Mouse (Mus musculus) lung, postnatal 0 days (tissue): Measurements from ENCODE around the gene Cux1. TPM values are rescaled to one million over a fixed set of nuclear protein-coding genes. Genes with fewer than 3 reads are reported as not detected.

Source experiments
- ATAC-seq: fragments of 200-750 bp; cut with Nextera tagmentation; 2 replicates; pipeline ENCODE4 v1.8.0; 2017; ENCODE audit warnings: moderate library complexity
- DNase-seq: peaks from one replicate; pipeline ENCODE4 v3.0.0-alpha.2; 2016; ENCODE audit warnings: low spot score
- H3K27ac ChIP-seq: fragments of 300-500 bp; sonication (generic); 2 replicates; pipeline ENCODE4 v1.5.1; 2014; ENCODE audit warnings: antibody characterized with exemption, mild to moderate bottlenecking, low read length, mixed read lengths
- H3K27me3 ChIP-seq: fragments of 300-500 bp; sonication (generic); replicated peaks from 2 replicates; pipeline ENCODE4 v1.6.1; 2014; ENCODE audit warnings: low read length, mixed read lengths; ENCODE audit not compliant: insufficient read depth
- H3K36me3 ChIP-seq: fragments of 300-500 bp; sonication (generic); 2 replicates; pipeline ENCODE4 v1.6.1; 2014; ENCODE audit warnings: low read length, mixed read lengths; ENCODE audit not compliant: insufficient read depth
- H3K4me1 ChIP-seq: fragments of 300-500 bp; sonication (generic); 2 replicates; pipeline ENCODE4 v1.6.1; 2014; ENCODE audit warnings: antibody characterized with exemption, low read depth, low read length, mixed read lengths; ENCODE audit not compliant: insufficient read depth
- H3K4me2 ChIP-seq: fragments of 300-500 bp; sonication (generic); replicated peaks from 2 replicates; pipeline ENCODE4 v1.6.1; 2014; ENCODE audit warnings: low read depth, mild to moderate bottlenecking, low read length, moderate library complexity, mixed read lengths
- H3K4me3 ChIP-seq: fragments of 300-500 bp; sonication (generic); 2 replicates; pipeline ENCODE4 v1.5.1; 2014; ENCODE audit warnings: low read depth, low read length
- H3K9ac ChIP-seq: fragments of 300-500 bp; sonication (generic); replicated peaks from 2 replicates; pipeline ENCODE4 v1.6.1; 2014; ENCODE audit warnings: low read depth, mild to moderate bottlenecking
- H3K9me3 ChIP-seq: fragments of 300-500 bp; sonication (generic); 2 replicates; pipeline ENCODE4 v1.6.1; 2016; ENCODE audit warnings: low read length, mixed read lengths
- CTCF ChIP-seq: IDR thresholded peaks from 2 replicates; pipeline ENCODE4 v1.5.1; 2016; ENCODE audit warnings: antibody characterized with exemption, mild to moderate bottlenecking
- EP300 ChIP-seq: IDR thresholded peaks from 2 replicates; pipeline ENCODE4 v1.6.1; 2016; ENCODE audit warnings: antibody characterized with exemption, mild to moderate bottlenecking, control low read depth
- WGBS: fragments of 180-500 bp; shearing (Covaris S2); extraction: QIAGEN DNeasy Blood & Tissue Kit; methylation state at CpG from one replicate; pipeline ENCODE4 v1.1.7; 2014; 5-methylcytosine and 5-hydroxymethylcytosine counted together
- polyA plus RNA-seq: library from polyadenylated mRNA; unstranded; fragments of >200 nt; fragmentation: Nextera tagmentation; extraction: Ambion mirVana; gene quantifications from 2 replicates; pipeline ENCODE4 v1.2.1, GENCODE M21; 2015

Gene Cux1
- polyA plus RNA-seq, 1 experiment from 2014 or later: 68.5 TPM

DNA sequence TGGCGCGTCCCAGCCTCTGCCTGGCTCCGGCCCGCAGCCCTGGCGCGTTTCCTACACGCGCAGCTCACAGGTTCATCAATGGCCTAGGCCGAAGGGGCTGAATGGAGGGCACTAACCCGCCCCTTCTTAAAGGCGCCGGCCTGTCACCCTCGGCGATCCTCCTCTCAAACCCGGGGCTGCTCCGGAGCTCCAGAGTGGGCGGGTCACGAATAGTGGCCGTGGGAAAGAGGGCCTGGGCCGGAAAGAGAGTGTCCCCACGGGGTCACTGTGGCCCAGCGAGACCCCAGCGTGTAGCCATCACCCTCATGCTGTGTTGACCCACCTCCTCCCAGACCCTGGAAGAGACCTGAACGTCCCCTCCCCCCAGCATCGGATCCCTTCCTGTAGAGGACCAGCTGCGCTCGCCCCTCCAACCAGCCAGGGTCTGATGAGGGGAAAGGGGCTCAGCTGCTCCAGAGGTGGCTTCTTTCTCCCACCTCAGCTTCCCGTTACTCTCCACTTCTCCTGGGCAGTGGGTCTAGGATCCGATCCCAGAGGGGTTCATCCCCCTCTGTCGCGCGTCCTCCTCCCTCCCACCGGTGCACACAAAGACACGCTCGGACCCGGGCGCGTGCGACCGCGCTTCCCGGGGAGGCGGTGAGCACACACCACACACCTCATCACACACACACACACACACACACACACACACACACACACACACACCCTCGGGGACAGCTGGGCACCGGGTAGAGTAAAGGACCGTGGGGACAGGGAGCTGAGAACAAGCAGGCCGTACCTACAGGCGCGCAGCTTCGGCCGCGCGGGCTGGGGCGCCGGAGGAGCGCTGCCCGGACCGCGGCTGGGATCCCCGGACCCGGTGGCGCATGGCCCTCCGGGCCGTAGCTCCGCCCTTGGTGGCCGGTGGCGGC, 323.2 kb downstream of the Cux1 start:
- Histone ChIP-seq H3K9me3 (no peaks in the 10 kb centered on the region), H3K36me3 (no peaks in the 10 kb centered on the region), H3K4me3 (peak overlapping the region; percentile 65), H3K4me1 (peaks cover 7% of the 10 kb centered on the region), H3K27me3 (no peaks in the 10 kb centered on the region), H3K9ac (peak overlapping the region; percentile 29), H3K4me2 (peak overlapping the region; percentile 94), H3K27ac (no peak overlapping the region)
- WGBS: 2% methylated on average over 52 of the region's 67 CpGs
- TF ChIP-seq EP300: no peak
- TF ChIP-seq CTCF: no peak
- DNase-seq: no peak
- ATAC-seq: peak; percentile 59

DNA sequence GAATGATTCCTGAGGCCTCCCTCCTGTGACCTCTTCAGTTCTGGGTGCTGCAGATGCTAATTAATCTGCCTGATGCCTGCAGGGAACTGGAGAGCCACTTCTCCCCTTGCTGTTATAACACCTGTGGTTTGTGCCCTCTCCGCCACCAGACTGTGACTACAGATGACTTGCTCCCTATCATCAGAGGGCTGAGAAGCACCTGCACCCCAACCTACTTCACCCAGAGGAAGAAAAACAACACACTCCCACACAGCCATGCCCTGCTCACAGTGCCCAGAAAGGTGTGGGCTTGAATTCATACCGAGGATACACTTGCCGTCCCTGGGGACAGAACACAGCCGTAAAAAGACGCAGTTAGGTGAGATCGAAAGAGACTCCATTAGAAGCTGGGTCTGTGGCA, 326.1 kb downstream of the Cux1 start:
- 88% methylated on average over 6 of the region's 6 CpGs for WGBS
- no peaks in the 10 kb centered on the region for H3K27me3 ChIP-seq

DNA sequence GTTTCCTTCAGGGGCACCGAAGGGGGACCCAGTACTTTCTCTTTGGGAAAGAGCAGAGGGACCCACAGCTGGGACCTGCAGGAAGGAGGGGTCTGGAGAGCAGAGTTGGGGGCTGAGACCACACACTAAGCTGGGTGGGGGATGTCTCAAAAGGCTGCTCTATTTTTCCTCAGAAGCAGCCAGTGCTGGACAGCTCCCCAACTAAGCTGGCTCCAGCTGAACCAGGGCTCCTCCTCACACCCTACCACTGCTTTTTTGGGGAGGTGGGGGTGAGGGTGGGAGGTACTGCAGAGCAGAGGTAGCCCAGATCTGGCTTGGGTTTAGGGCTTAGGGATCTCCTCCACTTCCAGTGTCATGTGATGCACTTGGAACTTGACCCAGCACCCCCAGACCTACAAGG, 326.9 kb downstream of the Cux1 start:
- Histone ChIP-seq H3K27me3 (no peaks in the 10 kb centered on the region), H3K9ac (no peak overlapping the region), H3K4me2 (no peak overlapping the region), H3K4me1 (peaks cover 7% of the 10 kb centered on the region), H3K36me3 (no peaks in the 10 kb centered on the region), H3K4me3 (no peak overlapping the region), H3K9me3 (no peaks in the 10 kb centered on the region), H3K27ac (no peak overlapping the region)
- 57% methylated on average over 1 of the region's 1 CpGs for WGBS
- TF ChIP-seq CTCF (no peak), EP300 (no peak)
- ATAC-seq (no peak), DNase-seq (no peak)

More for the DNA sequence above, 326.1 kb downstream of the Cux1 start:
- Histone ChIP-seq H3K4me3 (no peak overlapping the region), H3K9ac (no peak overlapping the region), H3K27ac (no peak overlapping the region), H3K36me3 (no peaks in the 10 kb centered on the region), H3K4me2 (no peak overlapping the region), H3K9me3 (no peaks in the 10 kb centered on the region), H3K4me1 (peaks cover 7% of the 10 kb centered on the region)
- no peak for TF ChIP-seq CTCF
- no peak for TF ChIP-seq EP300
- ATAC-seq (no peak), DNase-seq (no peak)

DNA sequence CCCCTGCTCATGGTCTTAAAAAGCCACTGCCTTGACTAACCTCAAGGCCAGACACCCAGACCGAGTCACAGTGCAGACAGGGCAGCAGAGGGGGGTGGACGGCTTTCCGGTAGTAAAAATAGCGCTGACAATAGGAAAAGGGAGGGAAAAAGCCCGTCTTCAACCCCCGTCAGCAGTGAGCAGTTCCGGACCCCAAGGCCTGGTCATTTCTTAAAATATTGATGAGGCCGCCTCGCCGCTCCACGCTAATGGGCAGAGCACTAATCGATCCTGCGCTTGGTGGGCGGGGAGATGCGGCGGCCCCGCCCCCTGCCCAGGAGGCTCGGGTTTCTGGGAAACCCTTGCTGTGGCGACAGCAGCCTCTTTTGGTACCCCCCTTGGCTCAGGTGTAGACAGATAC, 329.7 kb downstream of the Cux1 start:
- H3K4me2 ChIP-seq: peak overlapping the region; percentile 49
- H3K9ac ChIP-seq: no peak overlapping the region
- no peaks in the 10 kb centered on the region for H3K36me3 ChIP-seq
- H3K9me3 ChIP-seq: no peaks in the 10 kb centered on the region
- H3K27ac ChIP-seq: no peak overlapping the region
- no peaks in the 10 kb centered on the region; the same call in 1 of the 2 replicates for H3K4me1 ChIP-seq
- ATAC-seq (no peak; the same call in 1 of the 2 replicates), DNase-seq (no peak)
- peak overlapping the region; percentile 23 for H3K4me3 ChIP-seq
- TF ChIP-seq CTCF (no peak), EP300 (no peak)
- no peaks in the 10 kb centered on the region for H3K27me3 ChIP-seq
- 5% methylated on average over 19 of the region's 19 CpGs for WGBS

DNA sequence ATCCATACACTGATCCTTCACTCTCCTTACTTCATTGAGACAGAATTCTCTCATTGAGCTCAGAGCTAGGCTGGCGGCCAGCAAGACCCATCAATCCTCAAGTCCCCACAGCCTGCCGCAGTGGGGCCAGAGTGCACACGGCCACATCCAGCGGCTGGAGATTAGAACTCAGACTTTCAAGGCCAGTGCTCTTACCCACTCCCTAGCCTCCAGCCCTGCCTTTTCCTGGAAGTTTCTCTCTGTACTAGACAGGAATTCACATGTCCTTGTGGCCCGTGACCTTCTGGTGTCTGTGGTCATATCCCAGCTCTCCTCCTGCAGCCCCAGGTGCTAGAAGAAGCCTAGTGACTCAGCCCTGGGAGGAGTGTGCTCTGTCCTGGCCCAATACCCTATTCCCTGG, 330.7 kb downstream of the Cux1 start:
- TF ChIP-seq CTCF: no peak
- TF ChIP-seq EP300: no peak
- DNase-seq: no peak
- ATAC-seq: no peak
- Histone ChIP-seq H3K4me1 (no peaks in the 10 kb centered on the region; the same call in 1 of the 2 replicates), H3K9me3 (no peaks in the 10 kb centered on the region), H3K36me3 (no peaks in the 10 kb centered on the region), H3K4me2 (no peak overlapping the region), H3K4me3 (no peak overlapping the region), H3K9ac (no peak overlapping the region), H3K27ac (no peak overlapping the region), H3K27me3 (no peaks in the 10 kb centered on the region)
- WGBS: 53% methylated on average over 5 of the region's 5 CpGs

DNA sequence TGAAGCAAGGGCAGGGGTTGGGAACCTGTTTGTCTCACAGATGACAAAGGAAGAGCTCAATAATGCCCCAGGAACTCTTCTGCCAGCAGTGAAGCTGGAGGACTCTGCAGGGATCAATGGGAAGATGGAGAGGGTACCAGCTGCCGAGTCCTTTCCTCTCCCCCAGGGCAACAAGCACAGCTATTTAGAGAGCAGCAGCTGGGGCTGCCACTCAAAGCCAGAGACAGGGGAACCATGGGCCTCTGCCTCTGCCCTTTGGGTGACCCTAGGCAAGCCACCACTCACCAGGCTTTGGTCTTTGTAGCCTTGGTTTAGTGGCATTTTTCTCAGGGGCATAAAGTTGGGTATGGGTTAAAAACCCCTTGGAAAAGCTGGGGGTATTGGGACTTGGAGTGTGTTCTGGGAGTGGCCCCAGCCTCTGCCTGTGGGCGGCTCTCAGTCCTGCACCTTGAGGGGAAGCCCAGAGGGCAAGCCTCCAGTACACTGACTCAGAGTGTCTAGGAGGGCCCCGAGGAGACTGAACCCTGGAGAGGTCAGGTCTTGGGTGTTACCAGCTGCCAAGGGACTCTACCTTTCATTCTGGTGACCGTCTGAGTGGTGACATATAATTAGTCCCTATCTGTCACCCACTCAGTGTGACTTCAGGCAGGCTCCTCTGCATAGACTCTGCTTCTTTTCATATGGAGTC, 336.8 kb downstream of the Cux1 start:
- H3K9me3 ChIP-seq: no peaks in the 10 kb centered on the region
- ATAC-seq (no peak), DNase-seq (no peak)
- TF ChIP-seq CTCF (no peak), EP300 (no peak)
- no peak overlapping the region for H3K4me3 ChIP-seq
- H3K27ac ChIP-seq: no peak overlapping the region
- H3K4me2 ChIP-seq: no peak overlapping the region
- no peaks in the 10 kb centered on the region for H3K36me3 ChIP-seq
- 62% methylated on average over 4 of the region's 4 CpGs for WGBS
- H3K27me3 ChIP-seq: no peaks in the 10 kb centered on the region
- H3K9ac ChIP-seq: no peak overlapping the region
- H3K4me1 ChIP-seq: no peaks in the 10 kb centered on the region
